Mouse (Mus musculus) hindbrain, embryonic 15.5 days (tissue): Measurements from ENCODE around the gene Gm5678. TPM values are rescaled to one million over a fixed set of nuclear protein-coding genes. Genes with fewer than 3 reads are reported as not detected.

Experiments
- ATAC-seq: fragments of 200-750 bp; cut with Nextera tagmentation; 2 replicates; pipeline ENCODE4 v1.8.0; 2017; ENCODE audit warnings: low read depth, moderate number of reproducible peaks, moderate TSS enrichment; ENCODE audit not compliant: low FRiP score
- H3K27ac ChIP-seq: fragments of 300-500 bp; sonication (generic); replicated peaks from 2 replicates; pipeline ENCODE4 v1.5.1; 2015; ENCODE audit warnings: mild to moderate bottlenecking, inconsistent platforms
- H3K27me3 ChIP-seq: fragments of 300-500 bp; sonication (generic); 2 replicates; pipeline ENCODE4 v1.6.1; 2015; ENCODE audit warnings: control low read depth, inconsistent platforms
- H3K36me3 ChIP-seq: fragments of 300-500 bp; sonication (generic); 2 replicates; pipeline ENCODE4 v1.6.1; 2015; ENCODE audit warnings: control low read depth, inconsistent platforms
- H3K4me1 ChIP-seq: fragments of 300-500 bp; sonication (generic); replicated peaks from 2 replicates; pipeline ENCODE4 v1.6.1; 2015; ENCODE audit warnings: control low read depth, inconsistent platforms
- H3K4me2 ChIP-seq: fragments of 300-500 bp; sonication (generic); 2 replicates; pipeline ENCODE4 v1.6.1; 2015; ENCODE audit warnings: moderate library complexity, mild to moderate bottlenecking, inconsistent platforms
- H3K4me3 ChIP-seq: fragments of 300-500 bp; sonication (generic); 2 replicates; pipeline ENCODE4 v1.5.1; 2015; ENCODE audit warnings: mild to moderate bottlenecking, inconsistent platforms
- H3K9ac ChIP-seq: fragments of 300-500 bp; sonication (generic); 2 replicates; pipeline ENCODE4 v1.6.1; 2015; ENCODE audit warnings: inconsistent platforms
- H3K9me3 ChIP-seq: fragments of 300-500 bp; sonication (generic); 2 replicates; pipeline ENCODE4 v1.6.1; 2016; ENCODE audit warnings: control low read depth, inconsistent platforms
- WGBS: fragments of 180-500 bp; shearing (Covaris S2); methylation state at CpG from one replicate; pipeline ENCODE4 v1.1.7; 2015; 5-methylcytosine and 5-hydroxymethylcytosine counted together
- polyA plus RNA-seq: library from polyadenylated mRNA; unstranded; fragments of >200 nt; fragmentation: Nextera tagmentation; extraction: Ambion mirVana; gene quantifications from 2 replicates; pipeline ENCODE4 v1.2.1, GENCODE M21; 2015

The Gm5678 gene
- not detected in 2 replicates for polyA plus RNA-seq

DNA sequence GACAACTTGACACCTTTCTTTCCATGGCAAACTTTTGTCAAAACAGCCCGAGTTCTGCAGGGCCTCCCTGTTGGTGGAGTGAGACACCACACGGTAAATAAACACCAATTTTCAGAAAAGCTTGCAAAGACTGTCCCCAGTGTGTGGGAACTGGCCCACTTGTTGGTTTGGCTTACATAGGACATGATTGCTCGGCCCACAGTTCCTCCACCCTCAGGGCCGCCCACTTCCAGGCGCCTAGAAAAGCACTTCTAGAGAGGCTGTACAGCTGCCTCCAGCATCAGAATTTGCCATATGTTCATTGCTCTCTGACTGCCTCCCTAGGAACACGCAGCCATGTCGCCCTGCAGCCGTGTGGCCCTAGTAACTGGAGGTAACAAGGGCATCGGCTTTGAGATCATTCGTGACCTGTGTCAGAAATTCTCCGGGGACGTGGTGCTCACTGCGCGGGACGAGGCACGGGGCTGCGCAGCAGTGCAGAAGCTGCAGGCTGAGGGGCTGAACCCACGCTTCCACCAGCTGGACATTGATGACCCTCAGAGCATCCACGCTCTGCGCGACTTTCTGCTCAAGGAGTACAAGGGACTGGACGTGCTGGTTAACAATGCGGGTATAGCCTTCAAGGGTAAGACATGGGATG is at the start of gene Gm5678:
Gene Gm5678 (plus strand): TSS at position 337 of the 640 bp plus-strand sequence.
- H3K27ac ChIP-seq, result no peak within 1 kb of the TSS
- H3K27me3 ChIP-seq, result no peaks in the 10 kb centered on the region
- ATAC-seq, result no peak
- H3K4me2 ChIP-seq, result no peak within 1 kb of the TSS
- WGBS, result 85% methylated on average over 23 of the region's 23 CpGs
- no peaks in the 10 kb centered on the region for H3K36me3 ChIP-seq
- no peak within 1 kb of the TSS for H3K4me3 ChIP-seq
- H3K4me1 ChIP-seq, result no peaks in the 10 kb centered on the region
- no peak within 1 kb of the TSS for H3K9ac ChIP-seq
- H3K9me3 ChIP-seq, result no peaks in the 10 kb centered on the region

DNA sequence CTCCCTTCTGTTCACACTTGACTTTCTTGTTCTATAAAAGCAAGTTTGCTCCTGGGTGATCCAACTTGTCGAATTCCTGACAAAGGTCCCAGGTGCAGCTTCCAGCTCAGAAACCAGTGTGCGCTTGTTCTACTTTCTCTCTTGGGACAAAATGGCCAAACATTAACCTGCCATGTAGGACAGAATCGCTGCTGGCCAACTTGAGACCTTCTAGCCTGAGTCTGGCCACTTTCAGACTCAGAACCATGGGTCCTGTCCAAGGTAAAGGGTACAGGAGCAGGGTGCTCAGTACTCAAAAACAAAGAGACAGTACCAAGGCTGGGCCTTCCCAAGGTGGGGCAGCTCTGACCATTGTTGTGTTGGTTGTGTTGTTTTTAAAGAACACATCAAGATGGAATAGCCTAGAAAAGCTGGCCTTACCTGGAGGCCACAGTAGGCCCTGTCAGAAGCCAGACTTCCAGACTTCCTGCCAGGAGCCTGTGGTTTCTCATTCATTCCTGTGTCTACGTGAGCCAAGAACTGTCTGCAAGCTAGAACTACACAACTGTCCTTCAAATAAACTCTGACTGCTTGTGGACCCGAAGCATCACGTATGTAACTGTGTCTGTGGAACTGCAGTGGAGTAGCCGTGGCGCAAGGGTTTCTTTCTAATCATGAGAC is 49.4 kb upstream of the Gm5678 start:
- WGBS, result 89% methylated on average over 8 of the region's 8 CpGs
- Histone ChIP-seq H3K27ac (no peak overlapping the region), H3K9ac (no peak overlapping the region), H3K4me1 (no peaks in the 10 kb centered on the region), H3K4me3 (no peak overlapping the region), H3K4me2 (no peak overlapping the region), H3K9me3 (no peaks in the 10 kb centered on the region), H3K27me3 (peaks cover 2% of the 10 kb centered on the region; the same call in 1 of the 2 replicates), H3K36me3 (no peaks in the 10 kb centered on the region)
- no peak for ATAC-seq

DNA sequence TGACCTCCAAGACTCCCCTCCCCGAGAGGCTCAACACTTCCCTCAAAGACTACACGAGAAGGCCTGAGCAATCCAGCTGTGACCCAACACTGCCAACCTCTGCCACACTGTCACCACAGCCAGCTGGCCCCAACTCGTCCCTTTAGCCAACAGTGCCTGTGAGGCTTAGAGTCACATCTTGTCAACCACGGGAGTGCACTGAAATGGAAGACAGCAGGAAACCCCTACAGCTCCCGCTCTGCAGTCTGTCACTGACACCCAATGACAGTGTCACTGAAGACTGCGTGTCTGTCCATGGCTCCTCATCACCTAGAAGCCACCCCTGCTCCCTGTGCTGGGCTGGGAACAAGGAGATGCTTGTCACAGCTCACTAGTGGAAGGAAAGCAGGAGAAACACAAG is 46.8 kb upstream of the Gm5678 start:
- no peaks in the 10 kb centered on the region for H3K9me3 ChIP-seq
- H3K9ac ChIP-seq, result no peak overlapping the region
- ATAC-seq, result no peak
- H3K27ac ChIP-seq, result no peak overlapping the region
- H3K4me1 ChIP-seq, result no peaks in the 10 kb centered on the region
- WGBS, result 67% methylated on average over 6 of the region's 6 CpGs
- no peak overlapping the region for H3K4me2 ChIP-seq
- peaks cover 2% of the 10 kb centered on the region; the same call in 1 of the 2 replicates for H3K27me3 ChIP-seq
- H3K36me3 ChIP-seq, result peaks cover 6% of the 10 kb centered on the region
- no peak overlapping the region for H3K4me3 ChIP-seq

DNA sequence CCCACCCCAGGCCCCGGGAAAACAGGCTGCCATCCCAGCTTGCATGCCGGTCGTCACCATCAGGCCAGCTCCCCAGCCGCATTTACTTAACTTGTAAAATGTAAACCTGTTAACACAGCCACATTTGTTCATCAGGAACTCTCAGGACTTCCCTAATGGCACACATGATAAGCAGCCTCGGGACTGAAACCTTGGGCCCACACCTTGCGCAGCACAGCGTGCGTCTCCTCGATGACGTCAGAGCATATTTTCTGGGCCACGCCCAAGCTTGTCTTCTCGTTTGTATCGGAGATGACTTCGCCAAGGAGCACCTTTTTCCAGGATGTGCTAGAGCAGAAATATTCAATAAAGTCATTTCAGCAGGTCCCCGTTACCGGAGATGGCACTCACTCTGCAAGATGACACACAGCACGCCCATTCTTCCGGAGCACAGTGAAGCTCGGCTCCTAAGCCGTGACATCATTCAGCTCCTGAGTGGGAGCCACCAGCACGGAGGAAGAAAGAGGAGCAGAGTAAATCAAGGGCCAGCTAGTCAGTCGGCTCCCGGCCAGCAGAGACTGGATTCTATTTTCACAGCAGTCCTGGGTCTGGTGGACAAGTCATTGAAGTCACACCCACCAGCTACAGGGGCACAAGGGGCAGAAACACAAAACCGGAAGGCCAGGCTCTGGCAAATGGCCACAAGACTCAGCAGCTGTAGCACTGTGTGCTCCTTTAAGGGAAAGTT is 42.8 kb upstream of the Gm5678 start:
- Histone ChIP-seq H3K36me3 (peaks cover 24% of the 10 kb centered on the region), H3K9ac (no peak overlapping the region), H3K4me2 (no peak overlapping the region), H3K27ac (no peak overlapping the region), H3K27me3 (no peaks in the 10 kb centered on the region), H3K4me1 (no peaks in the 10 kb centered on the region), H3K4me3 (no peak overlapping the region), H3K9me3 (no peaks in the 10 kb centered on the region)
- WGBS, result 92% methylated on average over 24 of the region's 24 CpGs
- no peak for ATAC-seq

DNA sequence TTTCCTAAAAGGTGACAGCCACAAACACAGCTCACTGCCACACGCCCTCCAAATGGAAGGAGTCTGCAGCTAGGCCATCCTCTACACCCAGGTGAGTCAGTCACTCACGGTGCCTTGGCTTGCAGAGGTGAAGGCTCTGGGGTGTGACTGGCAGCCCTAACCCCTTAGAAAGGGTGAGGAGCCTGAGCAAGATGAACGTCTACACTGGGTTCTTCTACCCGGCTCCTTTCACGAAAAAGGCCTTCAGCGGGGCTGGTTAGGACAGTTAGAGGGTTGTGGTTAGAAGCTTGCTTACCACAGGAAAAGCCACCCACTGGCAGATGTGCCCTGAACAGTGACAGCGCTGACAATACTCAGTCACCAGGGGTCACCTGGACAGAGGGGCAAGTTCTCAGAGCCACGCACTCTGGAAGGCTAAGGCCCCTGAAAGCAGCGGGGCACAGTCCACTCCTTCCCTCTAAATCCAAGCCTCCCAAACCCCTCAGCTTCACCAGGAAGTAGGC is 42.1 kb upstream of the Gm5678 start:
- Histone ChIP-seq H3K9me3 (no peaks in the 10 kb centered on the region), H3K4me1 (no peaks in the 10 kb centered on the region), H3K4me3 (no peak overlapping the region), H3K9ac (no peak overlapping the region), H3K27me3 (no peaks in the 10 kb centered on the region), H3K27ac (no peak overlapping the region), H3K36me3 (peaks cover 30% of the 10 kb centered on the region), H3K4me2 (no peak overlapping the region)
- ATAC-seq, result no peak
- 86% methylated on average over 9 of the region's 9 CpGs for WGBS

DNA sequence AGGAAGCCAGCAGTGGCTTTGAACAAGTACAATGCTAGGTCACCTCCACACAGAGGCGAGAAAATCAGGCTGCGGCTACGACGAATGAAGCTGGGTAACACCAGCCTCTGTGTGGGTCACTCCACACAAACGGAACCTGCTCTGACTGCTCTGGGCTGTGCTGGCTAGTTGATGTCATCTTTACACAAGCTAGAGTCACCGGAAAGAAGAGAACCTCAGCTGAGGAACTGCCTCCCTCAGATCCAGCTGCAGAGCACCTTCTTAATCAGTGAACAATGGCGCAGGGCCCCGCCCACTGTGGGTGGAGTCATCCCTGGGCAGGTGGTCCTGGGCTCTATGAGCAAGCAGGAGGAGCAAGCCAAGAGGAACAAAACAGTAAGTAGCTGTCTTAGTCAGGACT is 41.5 kb upstream of the Gm5678 start:
- H3K27ac ChIP-seq, result no peak overlapping the region
- 67% methylated on average over 8 of the region's 8 CpGs for WGBS
- no peak overlapping the region for H3K4me3 ChIP-seq
- H3K9me3 ChIP-seq, result no peaks in the 10 kb centered on the region
- peaks cover 34% of the 10 kb centered on the region for H3K36me3 ChIP-seq
- no peak overlapping the region for H3K4me2 ChIP-seq
- H3K9ac ChIP-seq, result no peak overlapping the region
- no peaks in the 10 kb centered on the region for H3K4me1 ChIP-seq
- H3K27me3 ChIP-seq, result no peaks in the 10 kb centered on the region
- no peak for ATAC-seq

DNA sequence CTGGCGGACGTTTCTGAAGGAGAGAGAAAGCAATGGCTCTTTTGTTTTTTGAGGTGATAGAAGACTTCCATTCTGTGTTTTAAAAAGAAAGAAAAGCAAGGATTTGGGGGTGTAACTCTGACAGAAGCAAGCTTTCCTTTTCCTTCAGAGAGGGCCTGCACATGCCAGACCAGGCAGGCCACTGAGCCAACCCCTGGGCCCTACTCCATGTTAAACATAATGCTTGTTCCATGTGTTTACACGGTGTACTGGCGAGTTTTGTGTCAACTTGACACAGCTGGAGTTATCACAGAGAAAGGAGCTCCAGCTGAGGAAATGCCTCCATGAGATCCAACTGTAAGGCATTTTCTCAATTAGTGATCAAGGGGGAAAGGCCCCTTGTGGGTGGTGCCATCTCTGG is 39.6 kb upstream of the Gm5678 start:
- no peak overlapping the region for H3K27ac ChIP-seq
- peaks cover 41% of the 10 kb centered on the region for H3K36me3 ChIP-seq
- WGBS, result 55% methylated on average over 4 of the region's 4 CpGs
- H3K4me1 ChIP-seq, result no peaks in the 10 kb centered on the region
- ATAC-seq, result no peak
- no peaks in the 10 kb centered on the region for H3K9me3 ChIP-seq
- H3K4me3 ChIP-seq, result no peak overlapping the region
- H3K9ac ChIP-seq, result no peak overlapping the region
- no peak overlapping the region for H3K4me2 ChIP-seq
- no peaks in the 10 kb centered on the region for H3K27me3 ChIP-seq

DNA sequence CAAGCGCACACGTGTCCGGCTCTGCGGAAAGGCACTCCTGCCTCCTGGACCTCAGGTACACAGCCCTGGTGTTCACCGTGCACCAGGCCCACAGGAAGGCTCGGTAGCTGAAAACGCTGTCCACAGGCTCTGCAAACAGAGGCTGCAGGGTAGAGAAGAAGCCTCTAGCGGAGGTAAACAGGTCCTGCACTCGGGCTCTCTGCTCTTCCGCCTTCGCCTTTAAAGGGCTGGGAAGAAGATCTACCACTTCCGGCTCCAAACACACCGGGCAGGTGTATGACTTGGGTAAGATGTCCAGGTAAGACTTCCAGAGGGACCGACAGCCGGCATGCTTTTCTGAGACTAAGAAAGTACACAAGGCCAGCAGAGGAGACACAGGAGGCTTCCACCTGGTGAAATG is 37.0 kb upstream of the Gm5678 start:
- ATAC-seq, result no peak
- H3K27me3 ChIP-seq, result no peaks in the 10 kb centered on the region
- H3K4me3 ChIP-seq, result no peak overlapping the region
- H3K9me3 ChIP-seq, result no peaks in the 10 kb centered on the region
- no peaks in the 10 kb centered on the region for H3K4me1 ChIP-seq
- no peak overlapping the region for H3K9ac ChIP-seq
- WGBS, result 96% methylated on average over 15 of the region's 15 CpGs
- no peak overlapping the region for H3K27ac ChIP-seq
- H3K4me2 ChIP-seq, result no peak overlapping the region
- H3K36me3 ChIP-seq, result peaks cover 49% of the 10 kb centered on the region

DNA sequence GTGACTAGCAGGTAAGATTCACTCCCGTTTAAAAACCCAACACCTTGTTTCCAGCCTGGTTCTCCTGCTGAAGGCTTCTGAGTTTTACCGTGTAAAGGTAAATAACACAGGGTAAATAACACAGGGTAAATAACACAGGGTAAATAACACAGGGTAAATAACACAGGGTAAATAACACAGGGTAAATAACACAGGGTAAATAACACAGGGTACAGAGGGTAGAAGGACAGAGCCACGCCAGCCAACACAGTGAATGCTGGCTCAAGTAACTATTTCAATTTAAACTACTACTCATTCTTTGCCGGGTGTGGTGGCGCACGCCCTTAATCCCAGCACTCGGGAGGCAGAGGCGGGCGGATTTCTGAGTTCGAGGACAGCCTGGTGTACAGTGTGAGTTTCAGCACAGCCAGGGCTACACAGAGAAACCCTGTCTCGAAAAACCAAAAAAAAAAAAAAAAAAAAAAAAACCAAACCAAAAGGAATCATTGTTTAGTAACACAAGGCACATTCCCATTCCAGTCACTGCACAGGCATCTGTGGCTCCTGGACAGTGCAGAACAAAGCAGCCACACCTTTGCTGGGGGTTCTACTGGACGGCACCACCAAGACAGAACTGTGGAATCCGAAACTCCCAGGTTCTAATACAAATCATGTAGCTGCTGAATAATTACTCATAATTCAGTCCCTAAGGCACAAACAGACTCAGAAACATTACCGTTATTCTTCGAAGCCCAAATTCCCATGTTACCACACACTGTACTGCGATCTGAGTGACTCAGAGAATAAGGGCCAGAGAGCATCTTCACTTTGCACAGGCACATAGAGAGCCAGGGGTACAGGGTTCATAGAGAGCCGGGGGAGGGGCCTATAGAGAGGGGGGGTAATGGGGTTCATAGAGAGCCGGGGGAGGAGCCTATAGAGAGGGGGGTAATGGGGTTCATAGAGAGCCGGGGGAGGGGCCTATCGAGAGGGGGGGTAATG is 36.2 kb upstream of the Gm5678 start:
- H3K4me3 ChIP-seq, result no peak overlapping the region
- WGBS, result 92% methylated on average over 20 of the region's 20 CpGs
- no peaks in the 10 kb centered on the region for H3K4me1 ChIP-seq
- no peak overlapping the region for H3K4me2 ChIP-seq
- no peaks in the 10 kb centered on the region for H3K27me3 ChIP-seq
- H3K9me3 ChIP-seq, result no peaks in the 10 kb centered on the region
- no peak overlapping the region for H3K9ac ChIP-seq
- peaks cover 49% of the 10 kb centered on the region for H3K36me3 ChIP-seq
- no peak for ATAC-seq
- no peak overlapping the region for H3K27ac ChIP-seq

DNA sequence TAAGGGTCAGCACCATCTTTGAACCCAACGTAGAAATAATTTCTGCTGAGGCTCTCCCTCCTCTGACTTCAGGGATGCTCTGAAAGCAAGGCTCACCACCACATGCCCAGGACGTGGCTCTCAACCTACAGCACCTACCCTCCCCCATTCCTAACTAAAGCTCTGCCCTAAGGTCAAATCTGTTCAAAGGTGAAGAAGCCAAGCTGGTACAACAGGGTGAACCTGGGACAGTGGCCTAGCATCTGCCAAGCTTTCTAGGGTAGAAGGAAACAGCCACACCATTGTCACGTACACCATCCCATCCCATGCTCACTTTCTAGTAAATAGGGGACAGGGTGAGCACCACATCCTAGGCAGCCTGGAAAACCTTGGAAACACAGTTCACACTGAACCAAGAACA is 35.2 kb upstream of the Gm5678 start:
- Histone ChIP-seq H3K27ac (no peak overlapping the region), H3K9me3 (no peaks in the 10 kb centered on the region), H3K36me3 (peaks cover 43% of the 10 kb centered on the region), H3K9ac (no peak overlapping the region), H3K4me1 (no peaks in the 10 kb centered on the region), H3K27me3 (no peaks in the 10 kb centered on the region), H3K4me2 (no peak overlapping the region), H3K4me3 (no peak overlapping the region)
- no peak for ATAC-seq
- WGBS, result 88% methylated on average over 3 of the region's 3 CpGs

DNA sequence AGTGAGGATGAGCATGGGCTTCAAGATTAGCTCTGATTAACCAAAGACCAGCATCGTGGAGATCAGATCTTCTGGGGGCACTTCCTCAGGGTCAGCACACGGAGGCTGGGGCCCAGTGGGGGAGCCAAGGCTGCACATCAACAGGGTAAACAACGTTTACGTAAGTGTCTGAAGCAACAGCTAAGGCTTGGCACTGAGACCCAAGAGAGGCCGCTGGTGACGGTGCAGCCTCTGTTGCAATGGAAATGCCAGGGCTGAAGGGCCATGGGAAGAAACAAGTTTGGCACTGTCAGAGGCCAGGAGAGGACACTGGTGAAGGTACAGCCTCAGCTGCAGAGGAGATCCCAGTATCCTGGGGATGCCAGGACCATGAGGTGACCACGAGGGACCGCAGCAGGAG is 34.5 kb upstream of the Gm5678 start:
- ATAC-seq, result no peak
- peaks cover 50% of the 10 kb centered on the region for H3K36me3 ChIP-seq
- WGBS, result 93% methylated on average over 8 of the region's 8 CpGs

More for the DNA sequence above, 34.5 kb upstream of the Gm5678 start:
- Histone ChIP-seq H3K4me1 (no peaks in the 10 kb centered on the region), H3K27ac (no peak overlapping the region), H3K4me3 (no peak overlapping the region), H3K9ac (no peak overlapping the region), H3K4me2 (no peak overlapping the region), H3K9me3 (no peaks in the 10 kb centered on the region), H3K27me3 (no peaks in the 10 kb centered on the region)
